Mouse (Mus musculus): ENCODE results near the gene Cmtm3. TPM values are rescaled to one million over a fixed set of nuclear protein-coding genes. Genes with fewer than 3 reads are reported as not detected.

The Cmtm3 gene
- polyA plus RNA-seq, 1 experiment from 2014 or later, result 102 TPM

DNA sequence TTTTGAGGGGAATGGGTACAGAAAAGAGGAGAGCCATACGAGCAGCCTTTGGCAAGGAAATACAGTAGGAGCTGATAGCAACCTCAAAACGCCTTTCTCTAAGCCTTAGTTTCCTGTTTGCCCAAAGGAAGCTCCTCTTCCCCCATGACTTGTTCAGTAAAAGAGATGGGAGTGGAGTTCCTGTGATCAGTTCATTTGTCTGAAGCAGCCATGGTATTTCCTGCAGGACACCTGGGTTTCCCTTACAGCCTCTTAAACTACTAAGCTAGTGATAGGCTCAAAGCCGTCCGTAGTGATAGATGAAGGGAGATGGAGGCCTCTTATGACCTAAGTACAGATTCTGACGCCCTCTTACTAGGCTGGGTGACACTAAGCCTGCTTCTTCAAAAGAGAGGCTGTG is 3.2 kb downstream of the Cmtm3 start:
- H3K9ac ChIP-seq (replicated peaks), result no peak overlapping the region
- H3K4me2 ChIP-seq, result no peak overlapping the region
- WGBS, result 75% methylated on average over 5 of the region's 5 CpGs
- H3K4me1 ChIP-seq (replicated peaks), result peaks cover 7% of the 10 kb centered on the region; the same call in 1 of the 2 replicates
- H3K27me3 ChIP-seq, result peaks cover 5% of the 10 kb centered on the region; the same call in 1 of the 2 replicates
- no peaks in the 10 kb centered on the region for H3K9me3 ChIP-seq
- ATAC-seq (ENCODE audit: insufficient number of reproducible peaks, insufficient read depth, low FRiP score, low TSS enrichment, low read depth), result no peak
- H3K36me3 ChIP-seq, result peaks cover 25% of the 10 kb centered on the region; the same call in 1 of the 2 replicates
- no peak overlapping the region for H3K27ac ChIP-seq
- no peak overlapping the region for H3K4me3 ChIP-seq (replicated peaks)

DNA sequence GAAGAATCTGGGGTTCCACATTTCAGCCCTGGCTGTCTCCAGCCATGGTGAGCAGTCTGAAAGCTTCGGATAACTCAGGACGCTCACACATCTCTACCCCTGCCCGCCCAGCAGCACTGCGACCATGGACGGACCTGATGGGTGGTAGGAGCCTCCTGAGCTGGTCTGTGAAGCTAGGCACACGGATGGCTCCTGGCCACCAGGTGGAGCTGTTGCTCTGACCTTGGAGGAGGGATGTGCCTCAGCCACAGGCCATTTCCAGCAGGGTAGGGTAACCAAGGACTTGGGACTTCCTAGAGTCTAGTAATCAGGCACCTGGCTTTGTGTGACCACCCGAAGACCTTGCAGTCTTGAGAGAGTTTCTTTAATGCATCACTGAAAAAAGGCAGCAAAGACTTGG is 4.7 kb downstream of the Cmtm3 start:
- ATAC-seq (ENCODE audit: insufficient number of reproducible peaks, insufficient read depth, low FRiP score, low TSS enrichment, low read depth), result peak; percentile 26; the same call in 1 of the 2 replicates
- Histone ChIP-seq H3K9ac (replicated peaks) (no peak overlapping the region), H3K27ac (no peak overlapping the region), H3K27me3 (peaks cover 5% of the 10 kb centered on the region; the same call in 1 of the 2 replicates), H3K4me1 (replicated peaks) (peaks cover 7% of the 10 kb centered on the region; the same call in 1 of the 2 replicates), H3K36me3 (peaks cover 35% of the 10 kb centered on the region), H3K4me3 (replicated peaks) (no peak overlapping the region), H3K9me3 (no peaks in the 10 kb centered on the region), H3K4me2 (no peak overlapping the region)
- WGBS, result 6% methylated on average over 7 of the region's 7 CpGs

GRCm38 (mm10) chr8:104344622-104345021 is 5.4 kb downstream of the Cmtm3 start:
- no peak overlapping the region for H3K4me3 ChIP-seq (replicated peaks)
- H3K36me3 ChIP-seq, result peaks cover 35% of the 10 kb centered on the region
- H3K9ac ChIP-seq (replicated peaks), result no peak overlapping the region
- no peaks in the 10 kb centered on the region for H3K27me3 ChIP-seq
- no peak overlapping the region for H3K4me2 ChIP-seq
- H3K4me1 ChIP-seq (replicated peaks), result peaks cover 7% of the 10 kb centered on the region; the same call in 1 of the 2 replicates
- ATAC-seq (ENCODE audit: insufficient number of reproducible peaks, insufficient read depth, low FRiP score, low TSS enrichment, low read depth), result no peak
- no peak overlapping the region for H3K27ac ChIP-seq
- 92% methylated on average over 5 of the region's 5 CpGs for WGBS
- no peaks in the 10 kb centered on the region for H3K9me3 ChIP-seq

DNA sequence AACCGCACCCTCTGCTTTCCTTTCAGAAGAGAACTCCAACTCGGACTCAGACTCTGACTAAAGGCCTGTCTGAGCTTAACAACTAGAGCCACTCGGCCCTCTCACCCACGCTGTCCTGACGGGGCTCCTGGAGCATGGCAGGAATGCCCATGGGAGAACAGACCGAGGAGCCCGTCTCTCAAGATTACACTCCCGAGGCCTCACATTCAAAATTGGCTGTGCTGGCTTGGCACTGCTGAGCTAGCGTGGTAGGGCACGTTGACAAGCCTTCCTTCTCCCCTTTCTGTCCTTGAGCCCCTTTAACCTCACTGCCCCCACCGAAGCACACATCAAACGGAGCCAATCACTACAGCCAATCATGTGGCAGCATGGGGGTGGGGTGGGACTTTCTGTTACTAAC is 7.5 kb downstream of the Cmtm3 start:
- WGBS, result 51% methylated on average over 12 of the region's 12 CpGs
- no peak for ATAC-seq (ENCODE audit: insufficient number of reproducible peaks, insufficient read depth, low FRiP score, low TSS enrichment, low read depth)
- peaks cover 45% of the 10 kb centered on the region for H3K36me3 ChIP-seq

DNA sequence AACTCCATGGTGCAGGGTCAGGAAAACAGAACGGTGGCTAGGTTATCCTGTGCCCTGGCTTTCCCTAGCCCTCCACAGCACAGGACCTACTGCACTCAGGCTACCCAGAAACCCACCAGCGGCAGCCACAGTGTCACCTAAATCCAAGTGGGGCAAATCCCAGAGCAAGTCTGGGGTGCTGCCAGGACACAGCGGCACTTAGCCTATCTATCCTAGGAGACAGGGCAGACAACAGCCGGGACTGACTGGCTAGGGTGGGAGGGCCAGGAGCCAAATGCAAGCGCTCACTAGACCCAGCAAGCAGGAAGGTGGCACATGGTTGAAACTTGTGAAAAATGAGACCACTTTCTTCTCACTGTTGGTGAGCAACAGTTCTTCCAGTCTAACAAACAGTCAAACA is 9.8 kb downstream of the Cmtm3 start:
- peaks cover 65% of the 10 kb centered on the region for H3K36me3 ChIP-seq
- no peaks in the 10 kb centered on the region for H3K27me3 ChIP-seq
- no peak overlapping the region for H3K4me3 ChIP-seq (replicated peaks)
- H3K27ac ChIP-seq, result no peak overlapping the region
- no peak overlapping the region for H3K9ac ChIP-seq (replicated peaks)
- no peak for ATAC-seq (ENCODE audit: insufficient number of reproducible peaks, insufficient read depth, low FRiP score, low TSS enrichment, low read depth)
- 89% methylated on average over 5 of the region's 5 CpGs for WGBS
- H3K4me2 ChIP-seq, result no peak overlapping the region
- no peaks in the 10 kb centered on the region for H3K4me1 ChIP-seq (replicated peaks)
- no peaks in the 10 kb centered on the region for H3K9me3 ChIP-seq

More for the DNA sequence above, 7.5 kb downstream of the Cmtm3 start:
- H3K27me3 ChIP-seq, result no peaks in the 10 kb centered on the region
- H3K9me3 ChIP-seq, result no peaks in the 10 kb centered on the region
- no peak overlapping the region for H3K4me3 ChIP-seq (replicated peaks)
- 0 out of 2 replicates have a peak overlapping the region, but pooled peaks have one; percentile 3 for H3K9ac ChIP-seq (replicated peaks)
- H3K27ac ChIP-seq, result no peak overlapping the region
- peaks cover 2% of the 10 kb centered on the region; the same call in 1 of the 2 replicates for H3K4me1 ChIP-seq (replicated peaks)
- no peak overlapping the region for H3K4me2 ChIP-seq

DNA sequence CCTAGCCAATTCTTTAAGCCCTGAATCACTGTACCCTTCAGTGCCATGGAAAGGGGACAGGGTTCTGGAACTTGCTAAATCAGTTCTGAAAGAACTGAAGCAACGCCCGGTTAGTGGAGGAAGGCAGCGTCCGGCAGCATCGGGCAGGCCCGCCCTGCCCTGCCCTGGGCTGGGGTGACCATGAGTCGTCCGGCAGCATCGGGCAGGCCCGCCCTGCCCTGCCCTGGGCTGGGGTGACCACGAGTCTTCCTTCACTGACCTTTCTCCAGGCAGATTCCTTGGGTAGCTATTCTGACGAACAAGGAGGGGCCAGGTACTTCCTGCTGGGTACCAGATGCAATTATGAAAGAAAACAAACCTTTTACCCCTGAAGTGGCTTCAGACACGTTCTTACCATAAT is 10.8 kb downstream of the Cmtm3 start:
- H3K4me1 ChIP-seq (replicated peaks), result no peaks in the 10 kb centered on the region
- H3K36me3 ChIP-seq, result peaks cover 75% of the 10 kb centered on the region
- no peak overlapping the region for H3K27ac ChIP-seq
- no peak overlapping the region for H3K9ac ChIP-seq (replicated peaks)
- no peaks in the 10 kb centered on the region for H3K9me3 ChIP-seq
- H3K4me2 ChIP-seq, result no peak overlapping the region
- H3K27me3 ChIP-seq, result no peaks in the 10 kb centered on the region
- WGBS, result 87% methylated on average over 13 of the region's 13 CpGs
- no peak for ATAC-seq (ENCODE audit: insufficient number of reproducible peaks, insufficient read depth, low FRiP score, low TSS enrichment, low read depth)
- no peak overlapping the region for H3K4me3 ChIP-seq (replicated peaks)

- ATAC-seq (ENCODE audit: insufficient number of reproducible peaks, insufficient read depth, low FRiP score, low TSS enrichment, low read depth), result no peak
- Histone ChIP-seq H3K4me3 (replicated peaks) (no peak overlapping the region), H3K4me2 (no peak overlapping the region), H3K27ac (no peak overlapping the region), H3K4me1 (replicated peaks) (no peaks in the 10 kb centered on the region), H3K36me3 (peaks cover 66% of the 10 kb centered on the region), H3K27me3 (no peaks in the 10 kb centered on the region), H3K9ac (replicated peaks) (no peak overlapping the region), H3K9me3 (no peaks in the 10 kb centered on the region)
- WGBS, result 61% methylated on average over 5 of the region's 5 CpGs
Measured at GRCm38 (mm10) chr8:104353186-104353585, 14.0 kb downstream of the Cmtm3 start.

GRCm38 (mm10) chr8:104354504-104354903 is 15.3 kb downstream of the Cmtm3 start:
- H3K9me3 ChIP-seq, result no peaks in the 10 kb centered on the region
- no peak overlapping the region for H3K4me3 ChIP-seq (replicated peaks)
- H3K27me3 ChIP-seq, result no peaks in the 10 kb centered on the region
- no peak overlapping the region for H3K27ac ChIP-seq
- no peak overlapping the region for H3K9ac ChIP-seq (replicated peaks)
- WGBS, result 96% methylated on average over 10 of the region's 10 CpGs
- ATAC-seq (ENCODE audit: insufficient number of reproducible peaks, insufficient read depth, low FRiP score, low TSS enrichment, low read depth), result no peak
- H3K4me1 ChIP-seq (replicated peaks), result no peaks in the 10 kb centered on the region
- H3K4me2 ChIP-seq, result no peak overlapping the region
- peaks cover 62% of the 10 kb centered on the region for H3K36me3 ChIP-seq

DNA sequence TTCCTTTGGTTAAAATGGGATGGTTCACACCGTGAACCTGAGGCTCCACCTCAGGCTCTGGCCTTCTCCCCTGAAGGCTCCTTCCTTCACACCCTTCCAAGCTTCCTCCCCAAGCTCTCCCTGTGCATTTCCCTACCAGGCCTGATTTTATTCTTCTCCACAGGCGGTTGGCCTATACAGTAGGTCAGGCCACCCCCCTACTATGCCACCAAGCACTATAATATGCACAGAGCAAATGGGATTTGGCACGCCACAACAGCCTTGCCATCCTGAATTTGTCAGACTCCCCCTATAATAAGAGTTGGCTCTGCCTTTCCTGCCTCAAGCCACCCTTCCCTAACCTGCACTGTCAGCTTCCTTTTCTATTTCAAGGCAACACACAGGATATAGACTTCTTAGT is 19.4 kb downstream of the Cmtm3 start:
- H3K9me3 ChIP-seq, result no peaks in the 10 kb centered on the region
- ATAC-seq (ENCODE audit: insufficient number of reproducible peaks, insufficient read depth, low FRiP score, low TSS enrichment, low read depth), result no peak
- no peak overlapping the region for H3K4me3 ChIP-seq (replicated peaks)
- no peaks in the 10 kb centered on the region for H3K27me3 ChIP-seq
- no peak overlapping the region for H3K27ac ChIP-seq
- peaks cover 34% of the 10 kb centered on the region for H3K36me3 ChIP-seq
- WGBS, result 91% methylated on average over 3 of the region's 3 CpGs
- no peaks in the 10 kb centered on the region for H3K4me1 ChIP-seq (replicated peaks)
- no peak overlapping the region for H3K4me2 ChIP-seq
- no peak overlapping the region for H3K9ac ChIP-seq (replicated peaks)

- Histone ChIP-seq H3K4me3 (replicated peaks) (no peak overlapping the region), H3K9ac (replicated peaks) (no peak overlapping the region), H3K9me3 (no peaks in the 10 kb centered on the region), H3K36me3 (peaks cover 22% of the 10 kb centered on the region), H3K27me3 (no peaks in the 10 kb centered on the region), H3K4me2 (no peak overlapping the region), H3K27ac (no peak overlapping the region), H3K4me1 (replicated peaks) (no peaks in the 10 kb centered on the region)
- 78% methylated on average over 15 of the region's 15 CpGs for WGBS
- ATAC-seq (ENCODE audit: insufficient number of reproducible peaks, insufficient read depth, low FRiP score, low TSS enrichment, low read depth), result no peak
Measured at GRCm38 (mm10) chr8:104359778-104360456, 20.7 kb downstream of the Cmtm3 start.

GRCm38 (mm10) chr8:104365695-104366094 is 26.5 kb downstream of the Cmtm3 start:
- no peak overlapping the region for H3K27ac ChIP-seq
- H3K9ac ChIP-seq (replicated peaks), result no peak overlapping the region
- no peaks in the 10 kb centered on the region for H3K27me3 ChIP-seq
- WGBS, result 82% methylated on average over 9 of the region's 9 CpGs
- no peaks in the 10 kb centered on the region for H3K9me3 ChIP-seq
- no peak for ATAC-seq (ENCODE audit: insufficient number of reproducible peaks, insufficient read depth, low FRiP score, low TSS enrichment, low read depth)
- no peak overlapping the region for H3K4me3 ChIP-seq (replicated peaks)
- peaks cover 9% of the 10 kb centered on the region; the same call in 1 of the 2 replicates for H3K4me1 ChIP-seq (replicated peaks)
- no peaks in the 10 kb centered on the region for H3K36me3 ChIP-seq
- H3K4me2 ChIP-seq, result no peak overlapping the region

DNA sequence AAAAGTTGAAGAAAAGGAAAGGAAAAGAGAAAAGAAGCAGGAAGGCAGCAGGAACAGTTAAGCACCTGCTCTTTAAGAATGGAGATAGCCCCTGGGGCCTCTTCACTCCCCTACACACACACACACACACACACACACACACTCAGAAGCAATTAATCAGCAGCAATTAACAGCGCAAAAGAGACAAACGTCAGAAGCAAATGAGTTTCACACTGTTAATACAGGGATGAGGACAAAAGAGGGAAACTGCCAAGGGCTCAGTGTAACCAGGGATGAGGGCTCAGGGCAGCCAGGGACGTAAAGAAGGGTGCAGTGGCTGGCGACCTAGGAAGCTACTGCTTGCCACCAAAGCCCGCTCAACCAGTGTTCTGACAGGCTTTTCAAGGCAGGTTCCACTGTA is 28.2 kb downstream of the Cmtm3 start:
- no peak overlapping the region for H3K4me3 ChIP-seq (replicated peaks)
- no peak overlapping the region for H3K27ac ChIP-seq
- no peak overlapping the region for H3K4me2 ChIP-seq
- no peak for ATAC-seq (ENCODE audit: insufficient number of reproducible peaks, insufficient read depth, low FRiP score, low TSS enrichment, low read depth)
- H3K36me3 ChIP-seq, result 0 out of 2 replicates have a peak, but pooled peaks cover 5% of the 10 kb centered on the region
- no peak overlapping the region for H3K9ac ChIP-seq (replicated peaks)
- no peaks in the 10 kb centered on the region for H3K27me3 ChIP-seq
- 66% methylated on average over 5 of the region's 5 CpGs for WGBS
- peaks cover 9% of the 10 kb centered on the region; the same call in 1 of the 2 replicates for H3K4me1 ChIP-seq (replicated peaks)
- no peaks in the 10 kb centered on the region for H3K9me3 ChIP-seq
